Mouse (Mus musculus) gastrocnemius, postnatal 36 days (tissue): ENCODE data around the gene Cacna1i. TPM values are rescaled to one million over a fixed set of nuclear protein-coding genes. Genes with fewer than 3 reads are reported as not detected.

ENCODE experiments used
- DNase-seq, 2 experiments: peaks; one replicate each; pipeline ENCODE4 v3.0.0; 2022
- intact Hi-C: fragments of 180-260 bp; cut with DNase I; formaldehyde crosslinking; loops from one replicate; pipeline ENCODE4 v1.15.1; 2025
- total RNA-seq, 2 experiments: library from RNA; stranded (reverse); gene quantifications; 2 replicates each; pipeline ENCODE4 v1.2.3; 2021

Gene Cacna1i
- total RNA-seq, 2 experiments from 2014 or later: 0.05 to 0.62 TPM

DNA sequence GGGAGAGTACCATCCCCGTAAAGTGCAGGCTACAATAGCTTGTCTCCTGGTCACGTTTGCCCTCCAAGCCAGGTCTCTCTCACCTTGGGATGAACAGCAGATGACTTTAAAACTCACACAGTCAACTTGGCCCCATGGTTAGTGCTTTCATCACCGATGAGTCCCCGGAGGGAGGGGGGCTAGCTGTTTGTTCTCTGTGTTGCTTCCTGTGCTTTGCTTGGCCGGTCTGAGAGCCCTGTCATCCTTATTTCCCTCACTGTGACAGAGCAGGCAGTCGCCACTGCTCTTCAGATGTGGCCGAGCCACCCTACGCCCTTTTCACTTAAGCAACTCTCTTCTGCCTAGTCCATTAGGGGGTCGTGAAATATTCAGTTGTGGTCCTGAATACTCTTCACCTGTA lies 38.7 kb downstream of the Cacna1i start:
- DNase-seq: no peak
- intact Hi-C loops: no loop called here

DNA sequence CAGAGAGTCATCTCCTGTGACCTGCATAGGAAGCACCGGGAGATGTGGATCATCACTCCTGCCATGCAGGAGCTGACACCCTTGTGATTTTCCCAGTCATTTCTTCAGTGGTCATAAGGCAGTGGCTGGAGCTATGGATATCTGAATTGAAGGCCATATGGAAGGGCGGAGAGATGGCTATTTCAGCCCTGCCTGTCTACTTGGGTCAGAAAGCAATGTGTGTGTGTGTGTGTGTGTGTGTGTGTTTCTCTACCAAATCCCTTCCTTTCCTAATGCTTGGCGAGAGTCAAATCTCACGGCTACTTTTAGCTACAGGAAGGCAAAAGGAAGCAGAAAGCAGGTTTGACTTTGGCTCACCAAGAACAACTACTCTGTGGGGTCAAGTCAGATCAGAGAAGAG lies 39.9 kb downstream of the Cacna1i start:
- intact Hi-C loops: no loop called here
- no peak for DNase-seq

DNA sequence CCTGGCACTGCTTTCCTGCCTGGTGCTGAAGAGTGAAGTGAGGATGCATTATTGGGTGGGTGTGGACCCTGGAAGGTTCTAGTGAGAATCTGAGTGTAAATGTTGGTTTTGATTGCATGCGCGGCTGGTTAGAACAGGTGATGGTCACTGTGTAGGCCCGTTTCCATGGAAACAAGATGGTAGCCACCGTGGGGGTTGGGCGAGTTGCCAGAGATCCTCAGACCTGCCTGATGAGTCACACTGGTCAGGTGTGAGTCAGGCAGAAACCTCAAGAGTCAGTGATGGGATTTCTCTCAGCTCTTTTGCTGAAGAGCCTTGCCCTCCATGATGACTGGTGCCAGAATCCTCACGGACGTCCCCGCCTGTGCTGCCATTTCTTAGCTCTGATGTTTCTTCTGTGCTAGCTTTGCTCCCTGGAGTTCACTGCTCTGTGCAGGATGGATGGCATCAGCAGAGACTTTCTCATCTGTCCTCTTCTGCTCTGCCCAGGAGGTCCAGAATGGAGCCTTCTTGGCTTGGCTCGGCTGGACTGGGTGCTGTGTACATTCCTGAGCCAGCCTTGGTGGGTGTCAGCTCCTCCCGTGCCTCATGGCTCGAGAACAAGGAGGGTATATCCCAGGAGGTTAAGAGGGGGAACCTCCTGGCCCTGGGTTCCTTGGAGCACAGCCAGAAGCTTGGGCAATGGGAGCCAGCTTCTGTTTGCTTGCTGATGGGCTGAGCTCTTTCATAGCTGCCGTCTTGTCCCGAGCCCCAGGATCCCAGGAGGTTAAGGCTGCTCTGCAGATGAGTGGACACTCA lies 40.9 kb downstream of the Cacna1i start:
- intact Hi-C loops: no loop called here
- DNase-seq: no peak

DNA sequence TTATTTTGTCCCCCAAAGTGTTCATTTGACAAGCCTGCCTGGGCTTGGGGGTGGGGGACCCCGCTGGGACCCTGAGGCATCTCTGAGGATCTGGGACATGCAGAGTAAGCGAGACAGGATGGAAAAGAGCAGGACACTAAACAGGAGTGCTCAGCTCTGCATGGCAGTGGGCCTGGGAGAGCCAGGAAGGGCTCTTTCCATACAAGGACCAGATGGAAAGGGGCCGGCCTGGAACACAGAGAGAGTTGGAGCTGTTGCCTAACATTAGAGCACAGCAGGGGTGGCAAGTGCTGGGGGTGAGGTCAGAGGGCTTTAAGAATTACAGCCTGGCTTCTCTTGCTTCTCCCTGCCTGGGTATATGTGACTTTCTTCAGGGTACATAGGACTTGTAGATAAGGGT lies 43.2 kb downstream of the Cacna1i start:
- intact Hi-C loops: no loop called here
- DNase-seq: no peak

DNA sequence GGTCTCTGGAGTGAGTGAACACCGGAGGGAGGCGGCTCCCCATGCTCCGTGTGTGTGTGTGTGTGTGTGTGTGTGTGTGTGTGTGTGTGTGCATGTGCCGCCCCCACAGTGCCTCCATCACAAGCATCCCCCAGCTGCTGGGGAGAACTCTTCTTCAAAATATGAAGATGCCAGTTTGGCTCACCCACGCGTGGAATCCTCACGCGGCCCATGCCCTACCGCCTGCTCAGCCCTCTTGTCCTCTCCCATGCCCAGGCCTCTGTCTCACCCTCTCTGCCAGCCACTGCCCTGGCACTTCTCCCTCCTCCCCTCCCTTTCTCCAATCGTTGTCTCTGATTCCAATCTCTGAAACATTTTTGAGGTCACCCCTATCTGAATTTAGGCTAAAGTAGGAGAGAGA lies 47.7 kb downstream of the Cacna1i start:
- DNase-seq: no peak
- intact Hi-C loops: no loop called here

DNA sequence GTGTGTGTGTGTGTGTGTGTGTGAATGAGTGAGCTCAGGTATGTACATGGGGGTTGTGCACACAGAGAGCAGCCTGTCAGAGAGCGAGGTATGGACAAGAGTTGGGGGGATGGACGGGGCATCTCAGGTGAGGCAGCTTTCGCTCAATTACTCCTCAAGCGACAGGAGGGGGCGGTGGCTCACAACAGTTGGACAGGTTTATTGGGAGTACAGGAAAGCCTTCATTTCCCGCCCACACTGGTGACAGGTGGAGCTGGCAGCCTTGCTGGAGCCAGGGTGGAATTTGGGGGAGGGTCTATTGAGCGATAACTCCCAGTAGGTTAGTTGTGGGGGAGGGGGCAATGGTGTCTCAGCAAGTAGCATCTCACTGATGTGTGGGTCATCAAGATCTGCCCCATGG lies 48.2 kb downstream of the Cacna1i start:
- no peak for DNase-seq
- intact Hi-C loops: no loop called here

DNA sequence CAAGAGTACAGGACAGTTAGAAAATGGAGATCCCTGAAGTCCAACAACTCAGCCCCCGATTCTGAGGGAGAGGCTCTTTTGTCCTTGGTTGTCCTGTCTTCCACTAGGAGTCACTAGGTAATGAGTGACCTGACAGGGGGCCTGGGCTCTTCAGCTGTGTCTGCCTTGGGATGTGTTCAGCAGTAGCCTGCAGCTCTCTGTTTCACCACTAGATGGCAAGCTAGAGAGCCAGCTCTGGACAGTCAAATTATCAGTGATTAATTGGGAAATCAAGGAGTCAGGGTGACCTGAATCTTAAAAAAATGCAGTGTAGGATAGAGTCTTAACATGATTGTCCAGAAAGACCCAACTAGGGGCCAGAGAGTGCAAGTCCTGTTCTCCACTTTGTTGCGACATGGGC lies 53.3 kb downstream of the Cacna1i start:
- DNase-seq: no peak
- intact Hi-C loops: loop anchor here (2.0 kb wide), 1 partner anchor 354 kb away; no protein-coding TSS in a partner anchor

DNA sequence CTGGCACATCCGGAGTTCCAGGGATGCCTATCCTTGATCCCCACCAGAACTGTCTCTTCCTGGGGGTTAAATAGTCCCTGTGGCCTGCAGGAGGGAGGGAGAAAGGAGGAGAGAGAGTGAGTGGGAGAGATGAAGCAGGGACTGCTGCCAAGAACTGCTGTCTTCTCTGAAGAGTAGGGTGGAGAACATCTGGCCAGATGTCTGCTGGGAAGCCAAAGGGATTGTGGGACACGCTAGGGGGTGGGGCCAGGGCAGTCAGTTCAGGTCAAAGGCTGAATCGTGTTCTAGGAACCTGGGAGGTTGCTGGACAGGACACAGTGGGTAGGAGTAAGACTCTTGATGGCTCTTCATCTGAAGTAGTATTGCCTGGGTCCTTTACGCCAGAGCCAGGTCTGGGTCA lies 55.4 kb downstream of the Cacna1i start:
- no peak for DNase-seq
- intact Hi-C loops: no loop called here

DNA sequence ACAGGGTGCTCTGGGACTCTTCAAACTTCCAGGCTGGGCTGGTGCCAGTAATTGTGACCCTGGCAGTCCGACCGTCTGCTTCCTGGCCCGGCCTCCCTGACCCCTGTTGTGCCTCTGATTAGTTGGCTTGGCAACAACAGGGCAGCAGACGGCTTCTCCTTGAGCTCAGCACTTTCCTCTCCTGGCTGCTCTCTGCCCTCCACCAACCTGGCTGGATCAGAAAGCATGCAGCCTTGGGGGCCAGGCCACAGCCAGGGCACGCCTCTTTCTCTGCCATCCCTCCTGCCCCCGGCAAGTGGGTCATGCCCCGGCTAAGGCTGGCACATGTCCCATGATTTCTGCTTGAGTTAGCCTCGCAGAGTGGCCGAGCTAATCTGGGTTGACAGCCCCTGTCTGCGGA lies 56.0 kb downstream of the Cacna1i start:
- intact Hi-C loops: no loop called here
- DNase-seq: no peak

DNA sequence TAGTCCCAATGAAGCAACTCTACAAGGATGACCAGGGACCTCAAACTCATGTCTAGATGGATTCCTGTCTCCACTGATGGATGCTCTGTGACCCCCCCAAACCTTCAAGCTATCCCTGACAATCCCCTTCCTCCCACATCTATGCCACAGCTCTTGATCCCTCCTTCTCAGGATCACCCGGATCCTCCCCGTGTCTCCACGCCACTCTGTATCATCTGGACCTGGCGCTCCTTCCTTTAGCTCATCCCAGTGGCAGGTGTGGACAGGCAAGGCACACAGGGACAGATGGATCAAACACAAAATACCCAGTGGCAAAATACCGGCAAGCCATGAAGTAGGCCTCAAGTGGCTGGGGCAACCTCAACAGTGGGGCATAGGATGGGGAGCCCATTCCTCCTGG lies 56.7 kb downstream of the Cacna1i start:
- intact Hi-C loops: no loop called here
- DNase-seq: no peak

DNA sequence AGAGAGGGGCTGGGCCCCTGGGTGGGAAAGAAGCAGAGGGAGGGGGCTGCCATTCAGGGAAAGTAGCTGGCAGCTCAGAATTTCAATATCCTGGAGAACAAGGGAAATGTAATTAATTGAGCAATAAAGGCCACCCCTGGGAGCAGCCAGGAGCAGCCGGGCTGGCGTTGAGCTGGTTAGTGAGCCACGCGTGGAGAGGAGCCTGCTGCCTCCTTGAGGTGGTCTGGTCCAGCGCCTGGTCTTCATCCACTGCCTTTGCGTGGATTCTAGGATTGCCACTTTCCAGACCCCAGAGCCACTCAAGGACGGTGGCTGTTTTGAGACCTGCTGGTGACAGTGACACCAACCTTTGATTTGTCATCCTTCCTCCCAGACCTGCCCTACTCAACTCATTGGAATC lies 59.5 kb downstream of the Cacna1i start:
- DNase-seq: no peak
- intact Hi-C loops: no loop called here

DNA sequence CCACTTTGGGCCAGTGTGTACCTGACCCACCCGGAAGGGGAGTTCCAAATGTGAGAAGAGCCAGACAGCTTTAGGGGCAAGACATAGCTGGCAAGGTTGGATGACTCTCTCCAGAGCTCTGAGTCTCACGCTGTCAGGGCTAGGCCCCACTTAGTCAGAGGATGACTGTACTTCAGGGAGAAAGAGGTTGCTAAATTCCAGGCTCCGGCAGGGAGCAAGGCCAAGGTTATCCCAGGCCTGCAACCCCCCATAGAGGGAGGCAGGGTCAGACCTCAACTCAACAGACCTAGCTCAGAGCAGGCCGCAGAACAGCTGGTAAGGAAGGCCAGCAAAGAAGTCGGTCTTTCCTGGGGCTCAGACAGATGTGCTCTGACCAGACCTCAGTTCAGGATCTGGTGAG lies 63.4 kb downstream of the Cacna1i start:
- DNase-seq: no peak
- intact Hi-C loops: no loop called here

DNA sequence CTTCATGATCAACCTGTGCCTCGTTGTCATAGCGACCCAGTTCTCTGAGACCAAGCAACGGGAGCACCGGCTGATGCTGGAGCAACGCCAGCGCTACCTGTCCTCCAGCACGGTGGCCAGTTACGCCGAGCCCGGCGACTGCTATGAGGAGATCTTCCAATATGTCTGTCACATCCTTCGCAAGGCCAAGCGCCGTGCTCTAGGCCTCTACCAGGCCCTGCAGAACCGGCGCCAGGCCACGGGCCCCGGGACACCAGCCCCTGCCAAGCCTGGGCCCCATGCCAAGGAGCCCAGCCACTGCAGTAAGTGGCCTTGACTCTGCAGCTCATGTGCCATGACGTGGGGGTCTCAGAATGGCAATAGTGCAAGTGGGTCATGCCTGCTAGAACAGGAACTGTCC lies 71.8 kb downstream of the Cacna1i start:
- intact Hi-C loops: no loop called here
- no peak for DNase-seq

DNA sequence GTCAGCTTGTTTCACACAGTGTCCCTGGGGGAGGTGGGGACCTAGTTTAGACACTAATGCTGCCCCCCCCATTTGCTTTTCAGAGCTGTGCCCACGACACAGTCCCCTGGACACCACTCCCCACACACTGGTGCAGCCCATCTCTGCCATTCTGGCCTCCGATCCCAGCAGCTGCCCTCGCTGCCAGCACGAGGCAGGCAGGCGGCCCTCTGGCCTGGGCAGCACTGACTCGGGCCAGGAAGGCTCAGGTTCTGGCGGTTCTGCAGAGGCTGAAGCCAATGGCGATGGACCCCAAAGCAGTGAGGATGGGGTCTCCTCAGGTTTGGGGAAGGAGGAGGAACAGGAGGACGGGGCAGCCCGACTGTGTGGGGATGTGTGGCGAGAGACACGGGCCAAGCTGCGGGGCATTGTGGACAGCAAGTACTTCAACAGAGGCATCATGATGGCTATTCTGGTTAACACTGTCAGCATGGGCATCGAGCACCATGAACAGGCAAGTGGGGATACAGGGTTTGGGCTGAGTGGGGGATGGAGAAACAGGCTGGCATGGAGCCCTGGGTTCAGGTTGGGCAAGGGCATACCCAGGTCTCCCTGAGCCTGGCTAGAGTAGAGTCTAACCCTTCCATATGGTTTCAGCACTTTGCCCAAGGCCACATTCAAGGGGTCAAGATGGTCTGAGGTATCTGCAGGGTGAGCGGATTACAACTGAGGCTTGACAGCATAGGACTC lies 74.9 kb downstream of the Cacna1i start:
- intact Hi-C loops: no loop called here
- no peak for DNase-seq

DNA sequence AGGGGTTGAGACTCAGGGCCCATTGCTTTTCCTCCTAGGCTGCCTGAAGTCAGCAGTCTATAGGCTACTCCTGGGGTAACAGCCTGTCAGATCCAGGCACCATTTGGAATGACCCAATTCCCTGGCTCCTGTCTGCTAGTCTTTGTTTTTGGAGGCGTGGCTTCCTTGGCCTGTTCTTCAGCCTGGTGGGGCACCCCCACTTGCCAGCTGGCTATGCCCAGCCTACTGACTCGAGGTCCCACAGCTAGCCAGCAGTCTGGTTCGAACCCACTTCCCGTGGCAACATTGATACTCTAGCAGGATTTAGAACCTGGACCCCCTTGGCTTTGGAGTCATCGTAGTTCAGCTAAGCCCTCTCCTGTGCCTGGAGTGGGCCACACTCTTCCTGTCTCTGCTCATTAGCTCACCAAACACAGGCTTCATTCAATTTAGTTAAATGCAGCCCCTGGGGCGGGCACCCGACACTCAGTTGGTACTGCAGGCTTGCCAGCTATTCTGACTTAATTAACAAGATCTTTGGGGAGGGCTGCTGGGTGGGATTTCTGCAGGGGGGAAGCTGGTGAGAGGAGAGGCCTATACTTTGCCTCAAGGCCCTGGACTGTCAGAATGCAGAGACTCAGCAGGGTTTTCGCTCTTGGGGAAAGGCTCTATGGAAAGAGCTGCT lies 75.6 kb downstream of the Cacna1i start:
- intact Hi-C loops: no loop called here
- DNase-seq: no peak

DNA sequence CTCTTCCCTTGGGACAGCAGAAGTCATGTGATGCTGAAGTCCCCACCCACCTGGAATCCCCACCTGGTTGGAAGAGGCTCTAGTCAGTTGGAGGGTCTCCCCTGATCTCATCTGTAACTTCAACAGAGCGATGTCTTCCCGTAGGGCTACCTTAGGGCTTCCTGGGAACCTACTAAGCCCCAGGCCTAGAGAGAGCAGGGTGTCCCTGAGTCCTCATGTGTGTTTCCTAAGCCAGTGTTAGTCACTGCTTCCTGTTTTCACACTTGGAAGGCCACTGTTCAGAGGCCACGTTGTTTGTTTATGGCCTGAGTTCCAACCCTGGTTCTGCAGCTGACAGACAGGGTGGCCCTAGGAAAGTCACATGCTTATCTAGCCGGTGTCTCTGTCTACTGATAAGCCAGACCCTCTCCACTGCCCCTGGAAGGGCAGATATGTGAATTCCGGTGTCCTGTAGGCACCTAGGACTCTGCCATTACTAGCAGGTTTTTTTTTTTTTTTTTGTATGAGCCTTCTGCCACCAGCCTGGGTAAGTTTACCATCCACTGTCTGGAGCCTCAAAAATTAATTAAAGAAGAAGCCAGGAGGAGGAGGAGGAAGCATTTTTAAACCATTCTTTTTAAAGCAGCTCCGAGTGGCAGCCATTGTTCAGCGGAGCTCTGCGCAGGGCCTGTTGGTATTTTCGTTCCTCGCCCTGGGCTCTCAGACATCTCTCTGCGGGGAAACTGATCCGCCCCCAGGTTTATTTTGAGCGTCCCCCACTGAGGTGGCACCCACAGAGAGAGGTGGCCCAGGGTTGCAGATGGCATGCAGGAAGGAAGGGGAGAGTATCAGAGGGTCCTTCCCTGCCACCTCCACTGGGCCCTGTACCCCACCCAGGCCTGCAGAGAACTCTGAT lies 77.0 kb downstream of the Cacna1i start:
- no peak for DNase-seq
- intact Hi-C loops: no loop called here

DNA sequence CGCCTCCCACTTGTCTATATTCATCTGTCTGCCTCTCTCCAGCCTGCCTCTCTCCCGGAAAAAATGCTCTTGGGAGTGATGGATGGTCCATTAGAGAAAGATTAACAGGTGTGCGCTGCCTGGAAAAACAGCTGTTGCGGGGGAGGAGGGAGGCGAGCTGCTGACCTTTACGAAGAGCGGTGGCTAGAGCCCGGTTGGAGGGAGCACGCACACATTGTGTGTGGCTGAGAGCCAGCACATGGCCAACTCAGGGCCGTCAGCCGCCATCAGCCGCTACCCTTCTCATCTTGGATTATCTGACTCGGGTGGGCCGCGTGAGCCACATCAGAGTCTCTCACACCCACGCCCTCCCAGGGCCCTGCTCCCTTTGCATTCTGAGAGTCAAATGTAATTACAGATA lies 79.9 kb downstream of the Cacna1i start:
- intact Hi-C loops: no loop called here
- no peak for DNase-seq

DNA sequence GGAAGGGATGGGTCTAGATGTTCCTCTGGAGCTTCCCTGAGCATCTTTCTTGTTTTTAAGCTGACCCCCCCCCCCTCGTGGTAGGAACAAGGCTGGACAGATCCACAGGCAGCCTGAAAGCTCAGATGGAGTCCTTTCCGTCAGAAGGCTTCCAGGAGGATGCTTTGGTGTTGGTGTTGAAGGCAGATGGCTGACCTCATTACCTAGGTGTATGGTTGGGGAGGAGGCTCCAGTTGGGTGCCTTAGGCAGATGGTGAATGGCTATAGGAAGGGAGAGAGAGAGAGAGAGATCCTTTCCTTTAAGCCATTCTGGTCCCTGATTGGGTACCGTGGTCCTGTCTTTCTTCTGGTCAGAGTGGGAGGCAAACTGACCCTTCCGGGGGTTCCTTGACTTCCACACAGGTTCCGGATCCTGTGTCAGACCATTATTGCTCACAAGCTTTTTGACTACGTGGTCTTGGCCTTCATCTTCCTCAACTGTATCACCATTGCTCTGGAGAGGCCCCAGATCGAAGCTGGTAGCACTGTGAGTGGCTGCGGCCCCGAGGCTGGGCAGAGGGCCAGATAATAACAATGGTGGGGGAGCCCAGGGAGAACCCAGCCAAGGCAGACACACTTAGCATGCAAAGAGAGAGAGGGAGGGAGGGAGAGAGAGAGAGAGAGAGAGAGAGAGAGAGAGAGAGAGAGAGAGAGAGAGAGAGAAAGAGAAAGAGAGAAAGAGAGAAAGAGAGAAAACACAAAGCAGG lies 86.4 kb downstream of the Cacna1i start:
- intact Hi-C loops: no loop called here
- DNase-seq: no peak

DNA sequence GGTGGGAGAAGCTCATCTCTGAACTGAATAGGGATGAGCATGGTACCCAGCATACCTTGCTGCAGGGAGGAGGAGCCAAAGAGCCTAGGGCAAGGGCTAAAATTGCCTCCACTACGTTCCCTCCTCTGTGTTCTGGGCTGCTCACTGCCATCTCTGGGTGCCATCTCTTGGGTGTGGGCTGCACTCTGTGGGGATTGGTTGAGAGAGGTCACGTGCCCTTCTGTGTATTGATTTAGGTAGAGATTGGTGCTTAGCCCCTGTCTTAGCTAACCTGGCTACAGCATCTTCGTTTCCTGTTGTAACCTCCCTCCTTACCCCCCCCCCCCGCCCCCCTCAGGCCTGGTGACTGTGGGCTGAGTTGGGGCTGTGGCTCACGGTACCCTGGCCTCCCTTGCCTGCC lies 87.8 kb downstream of the Cacna1i start:
- intact Hi-C loops: no loop called here
- DNase-seq: no peak

DNA sequence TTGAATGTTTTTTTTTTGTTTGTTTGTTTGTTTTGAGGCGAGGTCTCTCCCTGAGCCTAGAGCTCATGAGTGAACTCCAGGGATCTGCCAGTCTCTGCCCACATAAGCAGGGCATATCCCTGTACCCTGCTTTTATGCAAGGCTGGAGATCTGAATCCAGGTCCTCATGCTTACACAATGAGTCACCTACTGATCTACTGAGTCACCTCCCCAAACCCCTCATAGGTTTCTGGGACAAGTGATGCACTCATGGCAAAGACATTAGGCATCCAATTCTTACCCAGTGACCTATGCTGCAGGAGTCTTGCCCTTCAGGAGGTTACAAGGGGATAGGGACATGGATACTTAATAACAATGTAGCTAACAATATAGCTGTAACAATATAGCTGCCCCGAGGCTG lies 100.1 kb downstream of the Cacna1i start:
- no peak for DNase-seq
- intact Hi-C loops: no loop called here
